Mouse (Mus musculus) liver, embryonic 14.5 days (tissue): Measurements from ENCODE around the gene Ywhag.

Source experiments
- CTCF ChIP-seq: IDR thresholded peaks from 2 replicates; pipeline ENCODE4 v1.5.1; 2016; ENCODE audit warnings: antibody characterized with exemption, low read depth, control low read depth
- EP300 ChIP-seq: IDR thresholded peaks from 2 replicates; pipeline ENCODE4 v1.6.1; 2016; ENCODE audit warnings: antibody characterized with exemption, low read depth

- TF ChIP-seq CTCF (no peak), EP300 (no peak)
Observed at GRCm38 (mm10) chr5:135873753-135874152, 60.7 kb downstream of the Ywhag start.
